Mouse (Mus musculus): ENCODE data around the gene Pla2g6. TPM values are rescaled to one million over a fixed set of nuclear protein-coding genes. Genes with fewer than 3 reads are reported as not detected.

Gene Pla2g6
- polyA plus RNA-seq, 1 experiment from 2014 or later, result 22.4 TPM

- no peak overlapping the region for H3K9ac ChIP-seq (ENCODE audit: low read length)
- H3K4me2 ChIP-seq (ENCODE audit: low read depth, low read length), result peak overlapping the region; percentile 99; the same call in 1 of the 2 replicates
- peak overlapping the region; percentile 64; the same call in 1 of the 2 replicates for H3K4me3 ChIP-seq (ENCODE audit: low read length)
- H3K36me3 ChIP-seq (ENCODE audit: control insufficient read depth, insufficient read depth, low read length), result no peaks in the 10 kb centered on the region
- no peak for ATAC-seq (ENCODE audit: low read depth)
- peaks cover 17% of the 10 kb centered on the region for H3K4me1 ChIP-seq (replicated peaks; ENCODE audit: control insufficient read depth, insufficient read depth, low read length)
- H3K27ac ChIP-seq (ENCODE audit: low read length), result no peak overlapping the region
- H3K27me3 ChIP-seq (ENCODE audit: control insufficient read depth, insufficient read depth, low read depth, low read length), result peaks cover 40% of the 10 kb centered on the region
- 12% methylated on average over 13 of the region's 13 CpGs for WGBS
- no peaks in the 10 kb centered on the region for H3K9me3 ChIP-seq (ENCODE audit: control insufficient read depth, low read length)
Measured at GRCm38 (mm10) chr15:79262375-79262774, 65.8 kb downstream of the Pla2g6 start.

GRCm38 (mm10) chr15:79261757-79262156, 66.4 kb downstream of the Pla2g6 start:
- Histone ChIP-seq H3K27ac (ENCODE audit: low read length) (no peak overlapping the region), H3K4me1 (replicated peaks; ENCODE audit: control insufficient read depth, insufficient read depth, low read length) (peaks cover 17% of the 10 kb centered on the region), H3K4me2 (ENCODE audit: low read depth, low read length) (peak overlapping the region; percentile 99), H3K36me3 (ENCODE audit: control insufficient read depth, insufficient read depth, low read length) (no peaks in the 10 kb centered on the region), H3K9ac (ENCODE audit: low read length) (peak overlapping the region; percentile 69), H3K4me3 (ENCODE audit: low read length) (peak overlapping the region; percentile 64), H3K9me3 (ENCODE audit: control insufficient read depth, low read length) (no peaks in the 10 kb centered on the region), H3K27me3 (ENCODE audit: control insufficient read depth, insufficient read depth, low read depth, low read length) (peaks cover 38% of the 10 kb centered on the region)
- ATAC-seq (ENCODE audit: low read depth), result peak; percentile 23; the same call in 1 of the 2 replicates
- 1% methylated on average over 18 of the region's 28 CpGs for WGBS

GRCm38 (mm10) chr15:79261095-79261725, 67.0 kb downstream of the Pla2g6 start:
- WGBS, result under 1% methylated on average over 52 of the region's 62 CpGs
- Histone ChIP-seq H3K9me3 (ENCODE audit: control insufficient read depth, low read length) (no peaks in the 10 kb centered on the region), H3K36me3 (ENCODE audit: control insufficient read depth, insufficient read depth, low read length) (no peaks in the 10 kb centered on the region), H3K27me3 (ENCODE audit: control insufficient read depth, insufficient read depth, low read depth, low read length) (peaks cover 38% of the 10 kb centered on the region), H3K27ac (ENCODE audit: low read length) (no peak overlapping the region), H3K4me3 (ENCODE audit: low read length) (peak overlapping the region; percentile 64), H3K9ac (ENCODE audit: low read length) (peak overlapping the region; percentile 69), H3K4me1 (replicated peaks; ENCODE audit: control insufficient read depth, insufficient read depth, low read length) (peaks cover 17% of the 10 kb centered on the region), H3K4me2 (ENCODE audit: low read depth, low read length) (peak overlapping the region; percentile 99)
- ATAC-seq (ENCODE audit: low read depth), result peak; percentile 73

GRCm38 (mm10) chr15:79258521-79258920, 69.7 kb downstream of the Pla2g6 start:
- Histone ChIP-seq H3K36me3 (ENCODE audit: control insufficient read depth, insufficient read depth, low read length) (no peaks in the 10 kb centered on the region), H3K4me2 (ENCODE audit: low read depth, low read length) (no peak overlapping the region), H3K9me3 (ENCODE audit: control insufficient read depth, low read length) (no peaks in the 10 kb centered on the region), H3K27me3 (ENCODE audit: control insufficient read depth, insufficient read depth, low read depth, low read length) (peaks cover 42% of the 10 kb centered on the region), H3K9ac (ENCODE audit: low read length) (no peak overlapping the region), H3K4me1 (replicated peaks; ENCODE audit: control insufficient read depth, insufficient read depth, low read length) (peaks cover 17% of the 10 kb centered on the region), H3K4me3 (ENCODE audit: low read length) (no peak overlapping the region), H3K27ac (ENCODE audit: low read length) (no peak overlapping the region)
- WGBS, result 25% methylated on average over 17 of the region's 17 CpGs
- no peak for ATAC-seq (ENCODE audit: low read depth)

GRCm38 (mm10) chr15:79254661-79255060, 73.5 kb downstream of the Pla2g6 start, which contains the start of gene Slc16a8:
TSS of gene Slc16a8 (minus strand) at chr15:79254761.
- Histone ChIP-seq H3K9me3 (ENCODE audit: control insufficient read depth, low read length) (no peaks in the 10 kb centered on the region), H3K27me3 (ENCODE audit: control insufficient read depth, insufficient read depth, low read depth, low read length) (peaks cover 29% of the 10 kb centered on the region), H3K4me1 (replicated peaks; ENCODE audit: control insufficient read depth, insufficient read depth, low read length) (peaks cover 12% of the 10 kb centered on the region), H3K4me2 (ENCODE audit: low read depth, low read length) (no peak within 1 kb of the TSS), H3K27ac (ENCODE audit: low read length) (no peak within 1 kb of the TSS), H3K4me3 (ENCODE audit: low read length) (no peak within 1 kb of the TSS), H3K9ac (ENCODE audit: low read length) (no peak within 1 kb of the TSS), H3K36me3 (ENCODE audit: control insufficient read depth, insufficient read depth, low read length) (no peaks in the 10 kb centered on the region)
- ATAC-seq (ENCODE audit: low read depth), result no peak
- WGBS, result 22% methylated on average over 3 of the region's 3 CpGs

- peaks cover 12% of the 10 kb centered on the region for H3K4me1 ChIP-seq (replicated peaks; ENCODE audit: control insufficient read depth, insufficient read depth, low read length)
- peak overlapping the region; percentile 69 for H3K9ac ChIP-seq (ENCODE audit: low read length)
- peak overlapping the region; percentile 81 for H3K4me2 ChIP-seq (ENCODE audit: low read depth, low read length)
- no peaks in the 10 kb centered on the region for H3K36me3 ChIP-seq (ENCODE audit: control insufficient read depth, insufficient read depth, low read length)
- 0 out of 2 replicates have a peak, but pooled peaks have one; percentile 13 for ATAC-seq (ENCODE audit: low read depth)
- no peak overlapping the region for H3K27ac ChIP-seq (ENCODE audit: low read length)
- H3K4me3 ChIP-seq (ENCODE audit: low read length), result peak overlapping the region; percentile 48
- WGBS, result 34% methylated on average over 24 of the region's 24 CpGs
- H3K9me3 ChIP-seq (ENCODE audit: control insufficient read depth, low read length), result no peaks in the 10 kb centered on the region
- H3K27me3 ChIP-seq (ENCODE audit: control insufficient read depth, insufficient read depth, low read depth, low read length), result peaks cover 25% of the 10 kb centered on the region
Measured at GRCm38 (mm10) chr15:79252580-79252979, 75.6 kb downstream of the Pla2g6 start.

GRCm38 (mm10) chr15:79251781-79252491, 76.3 kb downstream of the Pla2g6 start:
- Histone ChIP-seq H3K9ac (ENCODE audit: low read length) (peak overlapping the region; percentile 69), H3K27me3 (ENCODE audit: control insufficient read depth, insufficient read depth, low read depth, low read length) (peaks cover 25% of the 10 kb centered on the region), H3K9me3 (ENCODE audit: control insufficient read depth, low read length) (no peaks in the 10 kb centered on the region), H3K4me2 (ENCODE audit: low read depth, low read length) (peak overlapping the region; percentile 81), H3K36me3 (ENCODE audit: control insufficient read depth, insufficient read depth, low read length) (no peaks in the 10 kb centered on the region), H3K27ac (ENCODE audit: low read length) (no peak overlapping the region), H3K4me3 (ENCODE audit: low read length) (peak overlapping the region; percentile 48), H3K4me1 (replicated peaks; ENCODE audit: control insufficient read depth, insufficient read depth, low read length) (peaks cover 12% of the 10 kb centered on the region)
- ATAC-seq (ENCODE audit: low read depth), result peak; percentile 61
- 1% methylated on average over 60 of the region's 61 CpGs for WGBS

- WGBS, result 49% methylated on average over 7 of the region's 7 CpGs
- no peak for ATAC-seq (ENCODE audit: low read depth)
- Histone ChIP-seq H3K4me1 (replicated peaks; ENCODE audit: control insufficient read depth, insufficient read depth, low read length) (peaks cover 12% of the 10 kb centered on the region), H3K9me3 (ENCODE audit: control insufficient read depth, low read length) (no peaks in the 10 kb centered on the region), H3K27ac (ENCODE audit: low read length) (no peak overlapping the region), H3K36me3 (ENCODE audit: control insufficient read depth, insufficient read depth, low read length) (peaks cover 3% of the 10 kb centered on the region), H3K27me3 (ENCODE audit: control insufficient read depth, insufficient read depth, low read depth, low read length) (peaks cover 25% of the 10 kb centered on the region), H3K9ac (ENCODE audit: low read length) (no peak overlapping the region), H3K4me3 (ENCODE audit: low read length) (no peak overlapping the region), H3K4me2 (ENCODE audit: low read depth, low read length) (no peak overlapping the region)
Measured at GRCm38 (mm10) chr15:79251168-79251567, 77.0 kb downstream of the Pla2g6 start.

- peaks cover 5% of the 10 kb centered on the region for H3K36me3 ChIP-seq (ENCODE audit: control insufficient read depth, insufficient read depth, low read length)
- H3K4me3 ChIP-seq (ENCODE audit: low read length), result no peak overlapping the region
- H3K27me3 ChIP-seq (ENCODE audit: control insufficient read depth, insufficient read depth, low read depth, low read length), result peaks cover 25% of the 10 kb centered on the region
- H3K4me1 ChIP-seq (replicated peaks; ENCODE audit: control insufficient read depth, insufficient read depth, low read length), result peaks cover 12% of the 10 kb centered on the region
- no peaks in the 10 kb centered on the region for H3K9me3 ChIP-seq (ENCODE audit: control insufficient read depth, low read length)
- H3K27ac ChIP-seq (ENCODE audit: low read length), result no peak overlapping the region
- no peak overlapping the region for H3K4me2 ChIP-seq (ENCODE audit: low read depth, low read length)
- no peak overlapping the region for H3K9ac ChIP-seq (ENCODE audit: low read length)
- ATAC-seq (ENCODE audit: low read depth), result no peak
- 78% methylated on average over 2 of the region's 2 CpGs for WGBS
Measured at GRCm38 (mm10) chr15:79250236-79250635, 78.0 kb downstream of the Pla2g6 start.
